Mouse (Mus musculus) hindbrain, embryonic 13.5 days (tissue): ENCODE measurements at regions not wholly inside any gene's neighbourhood (a gene's known extent, or its start where the extent isn't known, plus 50 kb on each side); places are given as distances from the start of the nearest gene placed in this dataset.
A peak's percentile ranks its signal among the peaks of the same experiment; 100 is the strongest.
"Not testable (repeated sequence)": the region's sequence is repeated elsewhere in the genome, so short reads cannot be mapped to it uniquely, and the experiment has no call there.

Experiments
- ATAC-seq: fragments of 200-750 bp; cut with Nextera tagmentation; 2 replicates; pipeline ENCODE4 v1.8.0; 2017; ENCODE audit warnings: moderate TSS enrichment; ENCODE audit not compliant: low FRiP score
- H3K27ac ChIP-seq: fragments of 300-500 bp; sonication (generic); 2 replicates; pipeline ENCODE4 v1.5.1; 2015; ENCODE audit warnings: inconsistent platforms, mild to moderate bottlenecking, moderate library complexity
- H3K27me3 ChIP-seq: fragments of 300-500 bp; sonication (generic); 2 replicates; pipeline ENCODE4 v1.6.1; 2015; ENCODE audit warnings: mild to moderate bottlenecking, inconsistent platforms
- H3K36me3 ChIP-seq: fragments of 300-500 bp; sonication (generic); 2 replicates; pipeline ENCODE4 v1.6.1; 2015; ENCODE audit warnings: mild to moderate bottlenecking, inconsistent platforms
- H3K4me1 ChIP-seq: fragments of 300-500 bp; sonication (generic); replicated peaks from 2 replicates; pipeline ENCODE4 v1.6.1; 2015; ENCODE audit warnings: inconsistent platforms
- H3K4me2 ChIP-seq: fragments of 300-500 bp; sonication (generic); 2 replicates; pipeline ENCODE4 v1.6.1; 2015; ENCODE audit warnings: inconsistent platforms, mild to moderate bottlenecking, moderate library complexity
- H3K4me3 ChIP-seq: fragments of 300-500 bp; sonication (generic); 2 replicates; pipeline ENCODE4 v1.5.1; 2015; ENCODE audit warnings: mild to moderate bottlenecking, inconsistent platforms
- H3K9ac ChIP-seq: fragments of 300-500 bp; sonication (generic); 2 replicates; pipeline ENCODE4 v1.6.1; 2015; ENCODE audit warnings: mild to moderate bottlenecking, inconsistent platforms
- H3K9me3 ChIP-seq: fragments of 300-500 bp; sonication (generic); 2 replicates; pipeline ENCODE4 v1.6.1; 2016; ENCODE audit warnings: inconsistent platforms
- WGBS: fragments of 180-500 bp; shearing (Covaris S2); methylation state at CpG from one replicate; pipeline ENCODE4 v1.1.7; 2015; 5-methylcytosine and 5-hydroxymethylcytosine counted together

DNA sequence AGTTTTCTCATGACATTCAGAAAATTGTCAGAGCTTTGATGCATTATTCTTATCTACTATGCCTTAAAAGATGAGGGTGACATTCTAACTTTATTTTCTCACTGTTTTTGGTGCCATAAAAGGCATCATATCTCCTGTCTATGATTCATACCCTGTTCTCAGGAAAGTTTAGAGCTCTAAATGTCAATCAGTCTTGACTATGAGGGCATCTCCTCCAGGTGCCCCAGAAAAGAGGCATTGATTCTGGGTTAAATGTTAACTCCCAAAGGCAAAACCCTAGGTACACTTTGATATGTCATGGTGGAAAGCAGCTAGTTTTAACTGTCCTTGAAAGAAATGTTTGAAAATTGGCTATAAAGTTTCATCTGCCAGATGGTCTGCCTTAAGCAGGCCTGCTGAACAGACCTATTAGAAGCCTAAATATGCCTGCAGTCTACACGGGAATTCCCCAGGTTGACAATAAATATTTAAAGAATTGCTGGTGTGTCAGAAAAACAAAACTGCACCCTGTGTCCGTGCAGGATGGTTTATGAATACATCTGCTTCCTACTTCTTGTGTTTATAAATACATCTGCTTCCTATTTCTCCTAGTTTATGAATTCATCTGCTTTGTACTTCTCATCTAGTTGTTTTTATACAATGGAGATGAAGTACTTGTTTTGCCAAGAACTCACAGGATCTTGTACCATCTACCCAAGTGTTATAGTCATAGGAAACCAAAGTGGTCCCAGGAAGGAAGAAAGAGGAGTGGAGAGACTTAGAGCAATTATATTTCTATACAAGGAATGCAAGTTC lies 172.3 kb downstream of the Snca start:
- H3K9ac ChIP-seq = no peak overlapping the region
- no peaks in the 10 kb centered on the region for H3K27me3 ChIP-seq
- ATAC-seq = no peak
- 68% methylated on average over 2 of the region's 2 CpGs for WGBS
- no peak overlapping the region for H3K4me3 ChIP-seq
- H3K4me1 ChIP-seq = no peaks in the 10 kb centered on the region
- H3K36me3 ChIP-seq = no peaks in the 10 kb centered on the region
- H3K4me2 ChIP-seq = no peak overlapping the region
- H3K9me3 ChIP-seq = no peaks in the 10 kb centered on the region
- H3K27ac ChIP-seq = no peak overlapping the region

DNA sequence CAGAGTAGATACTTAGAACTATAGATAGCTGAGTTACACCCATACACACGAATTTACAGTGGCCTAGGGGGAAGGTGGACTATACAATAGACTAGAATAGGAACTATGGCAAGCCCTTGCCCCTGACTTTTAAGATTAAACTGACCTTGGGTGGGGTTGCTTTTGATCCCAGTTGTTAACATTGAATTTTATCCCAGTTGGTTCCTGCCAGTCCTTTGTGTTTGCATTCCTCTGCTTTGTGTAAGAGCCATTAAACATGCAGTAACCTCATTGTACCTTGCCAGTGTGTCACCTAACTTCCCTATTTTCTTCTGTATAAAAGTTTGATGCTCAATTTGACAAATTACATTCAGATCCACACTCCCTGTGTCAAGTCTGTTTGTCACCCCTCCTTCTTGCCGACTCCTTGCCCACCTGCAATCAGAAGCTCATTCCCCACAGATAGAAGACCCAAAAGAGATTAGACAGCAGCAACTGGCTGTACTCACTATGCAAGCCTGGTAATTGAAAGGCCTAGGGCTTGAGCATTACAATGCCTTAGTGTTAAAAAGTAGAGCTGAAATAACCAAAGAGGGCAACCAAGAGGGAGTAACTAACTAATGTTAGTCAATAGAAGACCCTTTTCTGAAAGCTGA lies 182.6 kb downstream of the Snca start:
- H3K9ac ChIP-seq, H3K27ac ChIP-seq, ATAC-seq, H3K27me3 ChIP-seq, H3K9me3 ChIP-seq, H3K36me3 ChIP-seq, H3K4me1 ChIP-seq, H3K4me2 ChIP-seq, H3K4me3 ChIP-seq: not testable (repeated sequence)
- 54% methylated on average over 2 of the region's 2 CpGs for whole genome bisulfite sequencing

DNA sequence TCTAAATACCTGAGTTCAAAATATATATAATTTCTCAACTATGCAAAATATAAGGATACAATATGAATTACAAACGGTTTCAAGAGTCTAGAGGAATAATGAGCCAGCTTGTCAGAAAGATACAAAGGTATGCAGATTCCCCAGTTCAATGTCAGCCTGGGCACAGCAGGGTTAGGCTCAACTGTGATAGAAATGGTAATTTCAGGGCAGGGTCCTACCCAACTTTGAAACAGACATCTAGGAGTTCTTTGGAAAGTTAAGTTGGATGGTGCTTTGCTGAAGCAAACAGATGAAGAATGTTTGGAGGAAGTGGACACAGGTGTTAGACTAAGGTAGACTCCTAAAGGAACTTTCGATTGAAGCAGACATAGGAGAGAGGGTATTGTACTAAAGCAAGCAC lies 187.4 kb downstream of the Snca start:
- 62% methylated on average over 2 of the region's 2 CpGs for WGBS
- no peaks in the 10 kb centered on the region for H3K27me3 ChIP-seq
- no peak overlapping the region for H3K4me2 ChIP-seq
- no peaks in the 10 kb centered on the region for H3K4me1 ChIP-seq
- no peak overlapping the region for H3K9ac ChIP-seq
- no peaks in the 10 kb centered on the region for H3K9me3 ChIP-seq
- H3K27ac ChIP-seq = no peak overlapping the region
- H3K36me3 ChIP-seq = no peaks in the 10 kb centered on the region
- H3K4me3 ChIP-seq = no peak overlapping the region
- ATAC-seq = no peak

DNA sequence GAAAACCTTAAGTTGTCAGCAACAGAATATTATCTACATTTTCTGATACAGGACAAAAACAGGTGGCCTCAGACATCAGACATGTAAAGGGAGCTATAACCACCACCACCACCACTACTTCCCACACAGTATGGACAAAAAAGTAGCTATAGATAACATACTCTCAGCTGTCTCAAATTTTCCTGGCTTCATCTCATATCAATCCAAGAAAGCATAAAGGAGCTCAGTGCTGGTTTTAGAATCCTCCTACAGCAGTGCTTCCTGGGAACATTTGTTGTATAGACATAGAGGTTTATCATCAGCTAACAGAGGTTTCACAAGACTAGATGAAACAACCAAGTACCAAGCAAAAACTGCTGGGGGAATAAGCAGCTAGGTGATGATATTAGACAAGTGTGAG lies 213.3 kb downstream of the Snca start:
- Histone ChIP-seq H3K27me3 (no peaks in the 10 kb centered on the region), H3K4me3 (no peak overlapping the region), H3K4me1 (no peaks in the 10 kb centered on the region), H3K9me3 (no peaks in the 10 kb centered on the region), H3K27ac (no peak overlapping the region), H3K9ac (no peak overlapping the region), H3K4me2 (no peak overlapping the region), H3K36me3 (no peaks in the 10 kb centered on the region)
- ATAC-seq = no peak

DNA sequence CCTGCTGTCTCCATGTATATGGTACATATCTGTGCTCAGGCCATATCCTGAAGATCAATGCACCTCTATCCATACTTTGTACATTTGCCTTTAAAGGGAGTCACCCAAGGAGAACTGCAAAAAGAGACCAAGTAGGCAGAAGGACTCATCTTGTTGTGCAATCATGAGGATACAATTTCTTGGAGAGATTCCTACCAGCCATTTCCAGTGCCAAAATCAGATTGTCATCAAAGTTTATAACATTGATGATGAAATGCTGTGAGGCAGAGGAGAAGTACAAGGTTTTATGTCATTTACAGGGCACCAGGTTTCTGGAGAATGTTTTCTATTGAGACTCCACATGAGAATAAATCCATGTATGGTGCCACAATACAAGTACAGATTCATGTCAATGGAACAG lies 229.5 kb downstream of the Snca start:
- no peak for ATAC-seq
- H3K27me3 ChIP-seq = no peaks in the 10 kb centered on the region
- no peaks in the 10 kb centered on the region for H3K36me3 ChIP-seq
- H3K9me3 ChIP-seq = no peaks in the 10 kb centered on the region
- H3K9ac ChIP-seq = no peak overlapping the region
- no peak overlapping the region for H3K27ac ChIP-seq
- H3K4me1 ChIP-seq = no peaks in the 10 kb centered on the region
- no peak overlapping the region for H3K4me2 ChIP-seq
- no peak overlapping the region for H3K4me3 ChIP-seq

DNA sequence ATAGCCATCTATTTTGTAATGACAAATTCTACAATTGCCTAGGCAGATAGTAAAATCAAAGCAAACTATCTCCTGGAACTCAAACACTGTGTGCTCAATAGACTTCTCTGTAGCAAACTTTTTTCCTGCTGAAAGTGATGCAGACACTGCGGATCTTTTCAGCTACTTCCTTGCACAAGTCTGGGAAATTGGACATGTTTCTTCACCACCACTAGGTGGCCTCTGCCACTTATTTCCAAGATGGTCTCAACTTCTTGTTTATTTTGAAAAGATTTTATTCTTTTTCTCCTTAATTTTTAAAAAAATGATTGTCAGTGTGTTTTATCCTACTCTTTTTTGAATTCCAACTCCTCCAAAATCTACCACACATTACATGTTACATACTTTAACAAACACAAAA lies 265.4 kb downstream of the Snca start:
- Histone ChIP-seq H3K36me3 (no peaks in the 10 kb centered on the region), H3K4me1 (no peaks in the 10 kb centered on the region), H3K4me3 (no peak overlapping the region), H3K27me3 (no peaks in the 10 kb centered on the region), H3K9ac (no peak overlapping the region), H3K9me3 (no peaks in the 10 kb centered on the region), H3K27ac (no peak overlapping the region), H3K4me2 (no peak overlapping the region)
- no peak for ATAC-seq
- 69% methylated on average over 1 of the region's 1 CpGs for WGBS

DNA sequence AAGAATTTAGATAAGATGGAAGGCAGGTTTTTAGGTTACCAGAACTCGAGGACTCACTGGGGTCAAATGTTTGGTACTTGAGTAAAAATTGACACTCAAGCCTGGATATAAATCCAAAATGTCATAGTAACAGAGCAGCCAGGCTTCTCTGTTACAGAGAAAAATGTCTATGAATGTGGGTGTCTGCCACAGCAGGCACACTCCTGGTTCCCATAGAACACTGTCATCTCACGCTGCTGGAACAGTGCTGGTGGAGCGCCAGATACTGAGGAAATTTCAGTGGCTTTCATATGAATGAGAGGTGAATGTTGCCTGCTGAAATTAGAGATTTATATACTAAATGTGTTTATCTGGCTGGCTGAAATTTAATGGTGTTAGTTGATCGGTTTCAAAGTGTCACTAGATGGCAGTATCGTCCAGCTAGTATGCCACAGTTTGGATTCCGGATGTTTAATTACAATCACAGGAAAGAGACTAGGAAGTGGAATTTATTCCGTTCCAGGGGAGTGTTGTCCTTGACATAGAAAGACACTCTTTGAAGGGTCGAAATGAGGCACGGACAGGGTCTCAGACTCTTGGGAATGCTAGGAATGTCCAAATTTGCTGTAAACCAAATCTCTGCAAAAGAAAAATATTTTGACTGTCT lies 273.9 kb downstream of the Snca start:
- H3K4me2 ChIP-seq = 0 out of 2 replicates have a peak overlapping the region, but pooled peaks have one; percentile 30

More for the DNA sequence above, 273.9 kb downstream of the Snca start:
- Histone ChIP-seq H3K27ac (no peak overlapping the region), H3K36me3 (no peaks in the 10 kb centered on the region), H3K27me3 (no peaks in the 10 kb centered on the region), H3K4me3 (no peak overlapping the region), H3K4me1 (no peaks in the 10 kb centered on the region), H3K9me3 (peaks cover 4% of the 10 kb centered on the region; the same call in 1 of the 2 replicates), H3K9ac (no peak overlapping the region)
- 51% methylated on average over 9 of the region's 9 CpGs for WGBS
- ATAC-seq = no peak
